Mouse (Mus musculus): ENCODE data around the gene Ntrk2.

The Ntrk2 gene

DNA sequence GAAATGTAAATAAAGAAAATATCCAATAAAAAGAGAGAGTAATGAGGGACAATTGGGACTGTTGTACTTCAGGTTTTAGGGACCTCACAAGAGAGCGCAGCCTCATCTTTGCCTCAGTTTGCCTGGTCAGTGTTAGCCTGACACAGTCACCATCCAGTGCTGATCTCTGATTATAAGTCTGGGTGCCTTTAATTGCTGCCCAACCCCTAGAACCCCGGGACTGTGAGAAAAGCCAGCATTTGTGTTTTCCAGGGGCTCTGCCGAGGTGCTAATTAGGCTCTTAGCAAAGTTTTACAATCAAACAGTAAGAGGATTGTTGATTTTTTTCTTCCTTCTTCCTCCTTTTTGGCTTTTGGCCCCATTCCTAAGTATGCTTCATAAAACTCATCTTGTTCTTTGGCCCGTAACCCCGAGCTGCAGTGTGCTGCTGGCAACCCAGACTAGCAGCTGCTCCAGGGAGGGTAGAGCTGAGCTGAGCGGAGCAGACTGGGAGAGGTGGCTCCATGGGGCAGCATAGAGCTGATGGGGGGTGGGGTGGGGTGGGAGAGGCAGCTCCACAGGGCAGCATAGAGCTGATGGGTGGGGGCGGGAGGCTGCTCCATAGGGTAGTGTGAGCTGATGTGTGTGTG lies 34.5 kb downstream of the Ntrk2 start:
- DNase-seq (ENCODE audit: low spot score) = peak; percentile 20

DNA sequence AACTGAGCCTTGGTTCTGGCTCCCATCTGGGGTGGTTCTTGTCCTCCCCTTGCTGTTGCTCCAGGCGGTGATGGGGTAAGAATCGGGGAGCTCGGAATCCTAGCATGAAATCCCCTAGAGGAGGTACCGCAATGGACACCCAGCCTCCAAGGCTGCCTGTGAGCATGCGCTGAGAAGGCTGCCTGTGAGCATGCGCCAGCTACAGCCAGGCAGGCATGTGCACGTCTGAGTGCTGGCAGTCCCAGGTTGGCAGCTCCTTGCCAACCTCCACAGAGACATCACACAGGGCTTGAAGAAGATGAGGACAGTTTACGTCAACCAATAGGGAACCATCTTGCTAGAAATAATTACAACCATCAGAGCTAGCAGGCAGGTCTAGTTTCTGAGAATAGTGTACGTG lies 37.5 kb downstream of the Ntrk2 start:
- no peak for DNase-seq (ENCODE audit: low spot score)

DNA sequence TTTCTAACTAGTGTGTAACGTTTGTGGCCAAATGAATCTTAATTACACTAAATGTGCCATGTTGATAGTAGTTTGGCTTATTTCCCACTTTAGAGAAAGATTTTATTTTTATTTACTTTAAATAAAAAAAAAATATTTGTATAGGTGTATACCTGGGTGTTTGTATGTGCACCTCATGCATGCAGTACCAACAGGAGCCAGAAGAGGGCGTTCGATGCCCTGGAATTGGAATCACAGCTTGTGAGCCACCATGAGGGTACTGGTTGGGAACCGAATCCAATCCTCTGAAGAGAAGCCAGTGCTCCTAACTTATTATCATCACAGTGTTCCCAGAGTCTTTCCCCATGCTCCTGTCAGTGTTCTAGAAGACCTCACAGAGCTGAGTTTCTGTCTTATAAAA lies 42.2 kb downstream of the Ntrk2 start:
- no peak for DNase-seq (ENCODE audit: low spot score)

GRCm38 (mm10) chr13:58853685-58854084 lies 47.3 kb downstream of the Ntrk2 start:
- no peak for DNase-seq (ENCODE audit: low spot score)

DNA sequence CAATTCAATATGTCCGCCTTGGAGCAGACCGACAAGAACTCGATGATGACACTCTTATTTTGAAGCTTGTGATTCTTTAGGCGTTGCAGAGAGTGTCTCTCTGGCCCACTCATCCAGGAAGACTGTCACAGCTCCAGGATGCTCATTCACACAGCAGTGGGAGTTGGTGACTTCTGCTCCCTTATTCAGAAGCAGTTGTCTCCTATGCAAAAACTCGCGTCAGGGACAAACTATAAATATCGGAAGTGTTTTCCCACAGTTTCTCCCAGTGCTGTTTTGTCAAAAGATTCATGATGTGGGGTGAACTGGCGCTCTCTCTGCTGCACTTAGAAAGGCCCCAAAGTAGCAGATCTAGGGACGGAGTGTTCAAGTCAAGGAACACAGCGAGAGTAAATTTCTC lies 59.9 kb downstream of the Ntrk2 start:
- no peak for DNase-seq (ENCODE audit: low spot score)

GRCm38 (mm10) chr13:58866776-58867435 lies 60.5 kb downstream of the Ntrk2 start:
- DNase-seq (ENCODE audit: low spot score) = no peak

GRCm38 (mm10) chr13:58882468-58882867 lies 76.1 kb downstream of the Ntrk2 start:
- no peak for DNase-seq (ENCODE audit: low spot score)

DNA sequence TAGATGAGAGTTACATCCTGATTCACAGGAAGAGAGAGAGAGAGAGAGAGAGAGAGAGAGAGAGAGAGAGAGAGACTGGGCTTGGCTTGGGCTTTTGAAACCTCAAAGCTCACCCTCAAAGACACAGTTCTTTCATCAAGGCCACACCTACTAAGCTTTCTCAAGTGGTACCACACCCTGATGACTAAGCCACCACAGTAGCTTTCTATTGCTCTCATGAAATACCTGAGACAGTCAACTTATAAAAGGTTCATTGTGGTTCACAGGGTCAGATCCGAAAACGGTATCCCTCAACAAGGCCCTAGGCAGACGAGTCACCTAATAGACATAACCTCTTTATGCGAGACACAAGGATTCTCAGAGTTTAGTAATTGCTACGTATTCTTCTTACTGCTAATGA lies 76.5 kb downstream of the Ntrk2 start:
- DNase-seq (ENCODE audit: low spot score) = no peak

DNA sequence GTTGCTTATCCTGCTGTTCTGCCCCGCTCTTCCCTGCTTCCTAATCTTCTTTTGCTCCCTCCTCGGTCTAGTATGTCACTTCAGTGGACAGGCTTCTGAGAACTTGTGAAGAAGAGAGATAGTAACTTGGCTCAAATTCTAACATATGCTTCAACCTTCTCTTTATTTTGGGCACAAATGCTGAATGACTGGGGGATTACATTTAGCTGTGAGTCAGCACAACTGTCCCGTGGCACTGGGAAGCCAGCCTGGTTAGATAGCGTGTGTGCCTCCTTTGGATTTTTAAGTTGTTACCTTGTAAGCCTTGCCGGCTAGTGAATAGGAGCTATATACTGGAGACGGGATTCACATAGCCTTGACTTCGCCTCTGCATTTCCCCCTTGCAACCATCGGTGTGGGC lies 79.7 kb downstream of the Ntrk2 start:
- no peak for DNase-seq (ENCODE audit: low spot score)

DNA sequence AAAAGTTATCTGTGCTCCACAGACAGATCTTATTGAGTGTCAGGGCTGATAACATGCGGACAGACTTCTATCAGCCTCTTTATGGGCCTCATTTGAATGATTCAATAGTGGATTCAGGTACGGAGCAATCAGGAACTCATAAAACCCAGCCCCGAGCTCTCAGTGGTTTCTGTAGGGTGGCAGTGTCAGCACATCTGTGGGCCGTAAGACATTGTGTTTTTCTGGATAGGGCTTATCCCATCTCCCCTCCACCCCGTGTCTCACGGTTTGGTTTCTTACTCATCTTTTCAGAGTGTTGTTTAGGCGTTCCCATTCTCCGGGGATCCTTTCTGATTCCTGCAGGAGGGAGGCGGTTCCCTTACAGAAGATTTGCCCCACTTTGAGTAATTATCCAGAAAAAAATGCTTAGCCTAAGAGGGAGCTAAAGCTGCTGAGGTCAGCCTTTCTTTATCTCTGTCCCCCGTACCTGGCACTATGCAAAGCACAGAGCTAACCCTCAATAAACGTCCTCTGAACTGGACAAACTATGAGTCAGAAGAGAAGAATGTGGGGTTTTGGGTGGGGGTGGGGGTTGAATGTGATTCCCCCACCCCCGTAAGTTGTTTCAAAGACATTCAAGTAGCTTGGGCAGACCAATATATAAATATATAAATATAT lies 90.0 kb downstream of the Ntrk2 start:
- DNase-seq (ENCODE audit: low spot score) = no peak

GRCm38 (mm10) chr13:58899337-58899736 lies 93.0 kb downstream of the Ntrk2 start:
- no peak for DNase-seq (ENCODE audit: low spot score)

GRCm38 (mm10) chr13:58902313-58902712 lies 95.9 kb downstream of the Ntrk2 start:
- DNase-seq (ENCODE audit: low spot score) = no peak

DNA sequence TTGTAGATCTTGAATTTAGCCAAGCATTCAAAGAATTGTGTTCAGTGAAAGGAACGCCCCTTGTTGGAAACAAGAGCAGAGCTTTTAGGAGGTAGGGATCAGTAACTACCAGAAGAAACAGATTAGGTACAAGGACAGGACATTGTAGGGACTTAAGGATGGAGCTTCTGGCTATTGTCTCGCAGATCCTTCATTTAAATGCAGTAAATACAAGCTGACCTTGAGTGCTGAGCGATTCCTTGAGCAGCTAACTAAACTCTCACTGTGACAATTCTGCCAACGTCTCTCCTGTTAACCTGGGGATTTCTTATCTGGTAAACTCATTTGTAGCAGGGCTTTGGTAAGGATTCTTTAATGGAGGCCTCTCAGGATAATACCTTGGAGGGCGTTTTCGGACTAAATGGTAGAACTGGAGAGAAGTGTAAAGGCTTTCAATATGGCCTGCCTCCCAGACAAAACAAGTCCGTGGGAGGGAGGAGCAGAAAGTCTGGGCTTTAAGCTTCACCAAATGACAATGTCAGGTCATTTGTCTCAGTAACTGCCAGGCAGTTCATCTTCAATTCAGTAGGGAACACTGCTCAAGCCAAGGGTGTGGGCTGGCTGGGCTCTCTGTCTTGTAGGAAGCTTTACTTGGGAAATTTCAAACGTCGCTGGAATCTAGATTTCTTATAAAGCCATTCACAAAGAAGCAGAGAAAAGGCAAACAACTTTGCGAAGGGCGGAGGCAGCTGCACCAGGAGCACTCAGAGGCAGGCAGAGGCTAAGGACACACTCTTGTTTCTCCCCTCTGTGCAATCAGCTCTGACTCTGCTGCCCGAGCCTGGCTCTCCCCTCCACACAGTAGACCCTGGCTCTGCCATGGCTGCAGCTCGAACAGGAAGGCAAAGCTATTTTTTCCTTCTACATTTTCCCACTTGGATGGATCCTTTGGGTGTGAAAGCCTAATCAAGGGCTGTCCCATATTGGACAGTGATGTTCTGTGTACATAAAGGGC lies 98.7 kb downstream of the Ntrk2 start:
- no peak for DNase-seq (ENCODE audit: low spot score)

- DNase-seq (ENCODE audit: low spot score) = no peak
These were observed 105.6 kb downstream of the Ntrk2 start for GRCm38 (mm10) chr13:58911936-58912335.

DNA sequence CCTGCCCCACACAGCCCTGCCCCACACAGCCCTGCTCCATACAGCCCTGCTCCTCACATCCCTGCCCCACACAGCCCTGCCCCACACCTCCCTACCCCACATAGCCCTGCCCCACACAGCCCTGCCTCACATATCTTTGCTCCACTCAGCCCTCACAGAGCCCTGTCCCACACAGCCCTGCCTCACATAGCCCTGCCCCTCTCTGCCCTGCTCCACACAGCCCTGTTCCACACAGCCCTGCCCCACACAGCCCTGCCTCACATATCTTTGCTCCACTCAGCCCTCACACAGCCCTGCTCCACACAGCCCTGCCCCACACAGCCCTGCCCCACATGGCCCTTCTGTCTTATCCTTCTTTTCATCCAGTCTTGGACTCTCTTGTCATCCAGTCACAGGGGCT lies 106.2 kb downstream of the Ntrk2 start:
- DNase-seq (ENCODE audit: low spot score) = no peak

DNA sequence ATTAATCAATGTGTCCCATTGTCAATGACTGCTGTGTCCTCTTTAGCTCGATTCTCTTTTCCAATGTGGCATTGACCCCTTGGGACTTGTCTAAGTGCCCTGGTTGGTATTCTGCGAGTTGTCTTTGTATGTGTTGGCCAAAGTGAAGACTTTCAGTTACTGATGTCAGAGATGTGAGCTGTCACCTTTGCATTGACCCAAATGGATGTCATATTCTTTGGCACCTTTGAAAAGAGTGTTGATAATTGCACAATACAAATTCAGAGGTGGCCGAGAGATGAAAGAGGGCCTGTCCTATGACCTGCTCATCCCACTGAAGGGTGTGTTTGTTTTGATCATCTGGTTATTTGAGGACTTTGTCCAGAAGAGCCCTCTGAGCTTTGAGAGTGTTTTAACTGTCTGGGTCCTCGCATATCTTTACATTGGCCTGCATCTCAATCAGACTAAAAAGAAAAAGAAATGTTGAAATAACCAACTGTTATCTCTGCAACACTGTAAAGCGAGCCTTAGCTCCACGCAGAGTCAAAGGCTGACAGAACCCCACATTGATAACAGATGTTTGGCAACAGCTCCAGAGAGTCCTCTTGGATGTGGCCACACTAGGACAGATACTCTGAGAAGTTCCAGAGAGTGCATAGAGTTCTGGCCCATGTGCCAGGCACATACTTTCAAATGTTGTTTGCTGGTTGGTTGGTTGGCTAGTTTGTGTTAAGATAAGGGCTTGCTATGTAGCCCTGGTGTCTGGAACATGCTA lies 107.9 kb downstream of the Ntrk2 start:
- DNase-seq (ENCODE audit: low spot score) = no peak

GRCm38 (mm10) chr13:58916348-58916747 lies 110.0 kb downstream of the Ntrk2 start:
- DNase-seq (ENCODE audit: low spot score) = no peak

GRCm38 (mm10) chr13:58920241-58920640 lies 113.9 kb downstream of the Ntrk2 start:
- DNase-seq (ENCODE audit: low spot score) = no peak

GRCm38 (mm10) chr13:58921255-58921654 lies 114.9 kb downstream of the Ntrk2 start:
- no peak for DNase-seq (ENCODE audit: low spot score)

- DNase-seq (ENCODE audit: low spot score) = no peak
These were observed 115.3 kb downstream of the Ntrk2 start for GRCm38 (mm10) chr13:58921705-58922104.

- no peak for DNase-seq (ENCODE audit: low spot score)
These were observed 115.8 kb downstream of the Ntrk2 start for GRCm38 (mm10) chr13:58922174-58922573.

DNA sequence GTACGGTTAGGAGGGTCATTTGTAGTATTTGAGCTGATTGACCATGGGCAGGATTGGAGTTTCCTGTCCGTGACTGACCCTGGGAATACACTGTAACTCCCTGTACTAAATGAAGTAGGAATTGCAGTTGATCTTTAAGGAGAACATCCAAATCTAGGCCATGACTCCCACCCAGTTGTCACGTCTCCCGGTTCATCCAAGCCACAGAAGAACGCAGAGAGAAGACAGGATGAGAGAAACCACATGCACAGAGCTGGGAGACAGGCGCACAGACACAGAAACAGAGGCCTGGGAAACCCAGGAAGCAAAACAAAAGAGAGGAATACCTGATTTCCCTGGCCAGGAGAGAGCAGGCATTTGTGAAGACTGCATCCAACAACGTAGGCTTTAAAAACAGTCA lies 117.1 kb downstream of the Ntrk2 start:
- DNase-seq (ENCODE audit: low spot score) = no peak

All from ovary, adult 18-20 months (tissue).